Mouse (Mus musculus) gastrocnemius, adult 8-10 months (tissue): Measurements from ENCODE around the gene 2310061N02Rik. TPM values are rescaled to one million over a fixed set of nuclear protein-coding genes. Genes with fewer than 3 reads are reported as not detected.
"Not testable (repeated sequence)": the region's sequence is repeated elsewhere in the genome, so short reads cannot be mapped to it uniquely, and the experiment has no call there.

Source experiments
- DNase-seq, 2 experiments: peaks; one replicate each; pipeline ENCODE4 v3.0.0; 2022; ENCODE audit warnings: low spot score in 2 of 2
- total RNA-seq, 4 experiments: library from RNA; stranded (reverse); gene quantifications; 2 replicates each; pipeline ENCODE4 v1.2.4; 2022

Gene 2310061N02Rik
- total RNA-seq: not detected

DNA sequence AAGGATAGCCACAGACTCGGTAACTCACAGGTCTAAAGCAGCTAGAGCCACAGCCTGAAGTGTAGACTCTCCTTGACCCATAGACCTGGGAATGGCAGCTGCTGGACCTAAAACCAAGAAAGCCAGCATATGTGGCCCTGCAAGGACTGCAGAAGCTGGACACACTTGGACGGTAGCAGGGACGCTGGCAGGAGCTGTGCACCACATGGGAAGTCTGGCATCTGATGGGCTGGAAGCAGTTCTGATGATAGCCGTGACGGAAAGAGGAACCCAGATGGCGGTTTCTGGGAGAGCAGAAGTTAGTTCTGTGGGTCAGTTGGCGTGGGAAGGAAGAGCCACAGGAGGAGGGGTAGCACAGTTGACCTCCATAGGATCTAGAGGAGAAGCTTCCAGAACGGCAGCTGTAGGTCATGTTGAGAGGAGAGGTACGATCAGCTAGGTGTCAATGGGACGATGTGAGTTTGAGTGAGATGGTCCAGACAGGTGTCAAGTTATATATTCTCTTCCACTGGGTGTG lies at the start of gene 2310061N02Rik:
Gene 2310061N02Rik (minus strand): TSS at position 467 of the 517 bp plus-strand sequence.
- peak in 1 of 2 experiments; percentile 9 for DNase-seq

DNA sequence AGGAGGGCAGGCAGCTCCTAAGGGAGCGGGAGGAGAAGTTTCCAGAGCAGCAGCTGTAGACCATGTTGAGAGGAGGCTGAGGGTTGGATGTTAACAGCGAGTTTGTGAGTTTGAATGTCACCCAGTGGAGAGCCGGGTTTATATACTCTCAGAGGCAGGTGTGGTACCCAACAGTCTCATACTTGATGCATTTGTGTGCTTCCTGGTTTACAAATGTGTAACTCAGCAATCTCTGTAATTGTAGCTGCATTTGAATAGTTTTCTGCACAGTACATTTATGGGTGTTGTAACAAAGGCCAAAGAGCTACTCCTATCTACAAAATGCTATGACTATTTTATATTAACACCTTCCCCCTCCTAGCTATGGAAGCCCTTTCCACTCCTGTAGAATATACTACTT lies 43.8 kb upstream of the 2310061N02Rik start, which contains the start of gene Krtap13:
Gene Krtap13 (minus strand): TSS at position 101 of the 400 bp plus-strand sequence.
- not testable (repeated sequence) for DNase-seq

DNA sequence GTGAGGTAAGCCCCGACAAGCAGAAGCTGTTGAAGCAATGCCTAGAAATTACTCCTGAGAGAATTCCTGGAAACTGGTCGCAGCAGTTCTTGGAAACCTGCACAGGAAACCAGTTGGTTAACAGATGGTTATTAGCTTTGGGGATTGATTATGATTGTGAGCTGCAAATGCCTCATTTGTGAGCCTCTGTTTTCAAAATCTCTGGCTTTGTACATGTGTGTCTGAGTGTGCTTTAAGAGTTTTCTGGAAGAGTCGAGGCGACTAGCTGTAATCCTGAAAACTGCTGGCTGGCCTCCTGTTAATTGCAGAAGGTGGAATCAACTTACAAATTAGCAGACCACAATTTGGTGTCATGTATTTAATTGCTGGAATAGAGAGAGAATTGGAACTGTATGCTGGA lies 40.2 kb upstream of the 2310061N02Rik start:
- no peak for DNase-seq

DNA sequence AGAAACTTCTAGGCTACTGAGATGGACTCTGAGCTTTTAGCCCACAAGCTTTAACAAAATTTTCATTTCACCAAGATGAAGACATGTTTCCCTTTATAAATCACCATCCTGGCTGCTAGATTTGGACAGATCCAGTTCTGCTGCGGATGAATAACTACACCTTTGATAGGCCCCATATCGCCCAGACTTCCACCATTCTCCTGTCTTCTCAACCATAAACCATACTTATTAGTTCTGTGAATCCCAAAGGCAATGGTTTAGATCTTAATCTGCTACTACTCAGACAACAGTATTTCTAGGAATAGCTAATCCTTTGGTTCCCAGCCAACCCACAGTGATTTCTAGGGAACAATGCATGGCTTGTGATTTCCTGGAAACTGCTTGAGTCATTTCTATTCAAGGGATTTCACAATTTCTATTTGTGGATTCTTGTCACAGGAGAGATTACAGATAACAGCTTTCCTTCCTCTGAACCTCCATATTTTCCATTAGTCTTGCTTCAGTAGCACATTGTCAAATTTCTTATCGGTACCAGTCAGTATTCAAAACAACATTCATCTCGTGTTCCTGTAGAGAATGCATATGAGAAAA lies 37.1 kb upstream of the 2310061N02Rik start:
- DNase-seq: no peak

DNA sequence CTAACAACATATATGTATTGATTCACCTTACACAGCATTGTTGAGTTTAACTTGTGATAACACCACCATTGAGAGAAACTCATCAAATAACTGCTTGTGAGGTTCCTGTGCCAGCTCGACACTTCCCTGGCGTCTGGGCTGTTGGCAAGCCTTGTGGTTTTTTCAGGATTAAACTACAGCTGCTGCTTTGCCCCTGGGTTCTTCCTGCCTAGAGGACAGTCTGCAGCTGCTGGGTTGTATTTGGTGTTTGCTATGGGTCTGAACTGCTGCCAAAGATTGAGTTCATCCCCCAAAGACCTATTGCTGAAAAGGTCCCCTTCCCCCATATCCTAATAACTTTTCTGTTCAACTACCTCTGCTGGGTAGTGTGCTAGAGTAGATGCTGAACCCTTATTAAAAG lies 27.6 kb upstream of the 2310061N02Rik start:
- no peak for DNase-seq

DNA sequence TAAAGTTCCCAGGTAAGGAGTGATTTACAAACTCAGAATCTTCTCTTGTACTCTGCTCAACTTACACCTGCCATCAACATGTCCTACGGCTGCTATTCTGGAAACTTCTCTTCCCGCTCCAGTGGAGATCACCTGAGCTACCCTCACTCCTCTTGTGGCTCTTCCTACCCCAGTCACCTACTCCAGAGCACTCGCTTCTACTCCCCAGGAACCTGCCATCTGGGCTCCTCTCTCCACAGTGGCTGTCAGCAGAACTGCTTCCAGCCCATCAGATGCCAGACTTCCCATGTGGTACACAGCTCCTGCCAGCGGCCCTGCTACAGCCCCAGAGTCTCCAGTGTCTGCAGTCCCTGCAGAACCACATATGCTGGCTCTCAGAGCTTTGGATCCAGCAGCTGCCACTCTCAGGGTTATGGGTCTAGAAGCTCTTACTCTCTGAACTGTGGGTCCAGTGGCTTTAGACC lies 21.1 kb upstream of the 2310061N02Rik start, which contains the start of gene Krtap13-1:
Gene Krtap13-1 (plus strand): TSS at position 51 of the 464 bp plus-strand sequence.
- peak in 1 of 2 experiments; percentile 18 for DNase-seq

DNA sequence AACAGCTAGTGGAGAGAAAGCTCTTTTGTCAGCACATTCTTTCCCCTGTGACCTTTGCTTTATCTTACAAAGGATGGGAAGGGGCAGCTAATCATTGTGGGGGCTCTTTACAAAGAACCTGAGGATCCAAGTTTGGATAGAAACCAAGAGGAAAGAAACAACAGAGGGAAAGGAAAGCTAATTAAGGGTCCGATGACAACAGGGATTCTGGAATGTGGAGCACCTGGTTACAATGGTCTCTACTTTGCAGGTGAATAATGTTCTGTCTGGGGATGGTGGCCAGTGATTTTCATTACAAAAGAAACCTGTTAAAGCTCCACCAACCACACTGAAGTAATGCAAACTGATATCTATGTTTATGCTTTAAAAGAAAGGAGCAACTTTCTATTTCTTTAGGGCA lies 12.3 kb upstream of the 2310061N02Rik start:
- no peak for DNase-seq

DNA sequence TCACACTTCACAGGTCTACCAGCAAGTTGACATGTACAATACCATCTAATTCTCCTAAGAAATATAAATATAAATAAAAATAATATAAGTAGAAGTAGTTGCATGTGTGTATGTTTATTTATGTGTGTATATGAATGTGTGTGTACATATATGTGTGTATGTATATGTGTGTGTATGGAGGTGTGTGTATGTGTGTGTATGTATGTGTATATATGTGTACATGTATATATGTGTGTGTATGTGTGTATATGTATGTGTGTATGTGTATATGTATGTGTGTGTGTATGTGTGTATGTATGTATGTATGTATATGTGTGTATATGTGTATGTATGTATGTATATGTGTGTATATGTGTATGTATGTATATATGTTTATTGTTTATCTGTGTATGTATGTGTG lies 8.8 kb upstream of the 2310061N02Rik start:
- DNase-seq: no peak

DNA sequence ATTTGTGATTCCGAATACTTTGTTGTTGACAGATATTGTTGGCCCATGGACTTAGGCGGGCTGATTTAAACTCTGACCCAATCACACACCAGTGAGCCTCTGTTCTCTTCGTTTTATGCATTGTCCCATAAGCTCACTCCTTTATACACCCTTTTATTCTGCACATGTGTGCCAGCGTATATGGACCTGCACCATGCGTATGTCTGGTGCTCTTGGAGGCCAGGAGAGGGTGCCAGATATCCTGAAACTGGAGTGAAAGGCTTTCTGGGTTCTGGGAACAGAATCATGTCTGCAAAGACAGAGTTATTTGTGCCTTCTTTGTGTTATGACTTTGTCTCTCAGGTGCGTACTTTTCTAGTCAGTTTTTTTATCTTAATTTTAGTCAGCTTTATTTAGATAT lies 3.5 kb upstream of the 2310061N02Rik start:
- DNase-seq: no peak

DNA sequence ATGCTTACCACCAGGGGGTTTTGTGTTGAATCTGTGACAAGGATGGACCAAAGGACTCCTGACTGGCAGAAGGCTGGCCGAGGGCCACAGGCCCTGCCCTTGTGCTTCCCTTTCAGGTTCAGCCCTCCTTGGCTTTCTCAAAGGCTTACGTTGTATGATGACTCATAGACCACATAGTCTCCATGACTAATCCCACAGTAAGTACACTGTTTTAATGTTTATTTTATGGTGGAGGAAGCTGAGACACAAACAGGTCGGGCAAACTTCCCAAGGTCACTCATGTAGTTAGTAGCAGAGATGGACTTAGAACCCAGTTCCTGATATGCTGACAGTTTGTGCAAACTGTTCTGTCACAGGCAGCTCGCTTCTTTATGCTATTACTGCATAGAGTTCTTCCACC lies 3.0 kb upstream of the 2310061N02Rik start:
- no peak for DNase-seq

DNA sequence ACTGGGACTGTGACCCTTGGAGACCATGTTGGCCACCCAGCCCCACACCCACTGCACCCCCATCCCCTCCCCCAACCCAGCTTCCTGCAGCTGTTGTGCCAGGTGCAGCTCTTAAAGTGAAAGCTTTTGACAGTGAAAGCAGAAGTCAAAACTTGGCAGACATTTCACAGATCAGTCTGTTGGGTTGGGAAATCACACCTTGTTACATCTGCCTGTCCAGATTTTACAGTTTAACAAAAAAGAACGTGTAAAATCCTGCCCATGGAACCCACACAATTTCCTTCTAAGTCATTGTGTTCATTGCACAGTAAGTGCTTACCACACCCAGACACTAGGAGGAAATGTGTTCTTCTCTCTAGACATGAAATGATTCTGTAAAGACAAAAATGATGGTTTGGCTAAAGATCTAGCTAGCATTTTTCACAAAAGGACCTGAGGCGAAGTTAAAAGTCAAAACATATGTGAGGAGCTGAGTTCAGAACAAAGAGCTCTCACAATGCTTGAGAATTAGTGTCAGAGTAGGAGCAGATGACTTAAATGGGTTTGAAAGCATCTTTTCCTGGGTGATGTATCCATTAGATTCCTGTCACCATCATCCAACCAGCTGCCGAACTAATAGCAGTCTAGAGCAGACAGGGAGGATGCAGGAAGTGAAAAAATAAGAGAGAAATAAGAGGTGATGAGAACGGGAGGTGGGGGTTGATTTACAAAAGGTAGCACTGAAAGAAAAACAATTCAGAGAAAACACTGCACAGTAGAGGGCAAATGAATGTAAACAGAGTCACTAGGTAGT lies 6.5 kb downstream of the 2310061N02Rik start:
- no peak for DNase-seq

DNA sequence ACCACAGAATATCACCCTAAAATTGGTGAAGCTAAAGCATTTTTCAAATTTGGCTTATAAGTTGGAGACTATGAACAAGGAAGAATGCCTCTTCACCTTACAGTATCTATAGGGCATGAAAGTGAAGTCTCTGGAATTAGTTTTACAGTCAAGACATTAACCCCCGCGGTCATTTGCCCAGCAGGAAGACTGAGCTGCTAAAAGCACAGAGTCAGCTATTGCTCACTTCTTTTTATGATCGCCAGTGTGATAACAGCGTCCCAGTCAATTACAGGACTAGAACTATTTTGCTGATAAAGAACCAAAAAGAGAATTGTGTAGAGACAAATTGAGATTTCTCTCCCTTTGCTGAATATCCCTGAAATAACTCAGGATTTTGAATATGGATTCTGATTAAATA lies 11.5 kb downstream of the 2310061N02Rik start:
- DNase-seq: no peak

DNA sequence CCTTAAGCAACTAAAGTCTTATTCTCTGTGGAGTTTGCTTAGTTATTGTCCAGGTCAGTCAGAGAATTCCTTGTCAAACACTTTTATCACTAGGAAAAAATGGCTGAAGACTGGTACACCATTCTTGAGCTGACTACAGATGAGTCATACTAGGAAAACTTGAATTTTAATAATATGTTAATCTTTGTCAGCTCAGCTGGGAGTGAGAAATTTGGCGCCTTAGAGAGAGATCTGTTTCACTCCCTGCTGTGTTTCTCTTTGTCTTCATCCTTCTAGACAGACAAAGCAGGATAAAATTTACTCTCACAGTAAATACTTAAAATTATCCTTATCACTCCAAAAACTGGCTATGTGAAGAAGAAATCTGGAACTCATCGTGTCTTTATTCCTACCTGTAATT lies 26.5 kb downstream of the 2310061N02Rik start:
- no peak for DNase-seq

DNA sequence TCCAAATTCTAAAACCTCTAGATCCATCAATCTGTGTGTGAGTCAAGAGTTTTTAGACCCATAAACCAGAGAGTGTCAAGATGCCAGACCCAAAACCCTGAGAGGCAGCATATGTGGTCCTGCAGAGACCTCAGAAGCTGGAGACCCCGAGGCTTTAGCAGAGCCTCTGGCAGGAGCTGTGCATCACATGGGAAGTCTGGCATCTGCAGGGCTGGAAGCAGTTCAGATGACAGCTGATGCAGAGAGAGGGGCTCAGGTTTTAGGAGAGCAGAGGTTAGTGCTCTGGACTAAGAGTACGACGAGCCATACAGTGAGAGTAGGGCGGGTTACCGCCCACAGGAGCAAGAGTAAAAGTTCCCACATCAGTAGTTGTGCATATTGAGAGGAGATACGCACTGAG lies 28.7 kb downstream of the 2310061N02Rik start:
- DNase-seq: no peak

DNA sequence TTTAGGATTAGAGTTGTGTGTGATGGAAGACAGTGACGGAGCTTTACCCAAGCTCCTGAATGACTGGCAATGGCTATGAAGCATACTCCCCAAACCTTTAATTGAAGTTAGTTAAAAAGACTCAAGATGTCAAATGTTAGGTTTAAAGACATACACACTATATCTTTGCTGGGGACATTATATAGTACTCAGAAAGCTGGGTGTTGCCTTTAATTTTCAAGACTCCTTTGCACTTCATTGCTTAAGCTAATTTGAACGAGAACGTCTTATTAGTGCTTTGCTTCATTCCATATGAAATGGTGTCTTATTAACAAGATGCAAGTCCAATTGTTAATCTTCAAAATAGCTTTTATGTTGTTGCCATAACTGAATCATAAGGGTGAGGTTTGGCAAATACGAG lies 36.2 kb downstream of the 2310061N02Rik start, which contains the start of gene Krtap27-1:
Gene Krtap27-1 (minus strand): TSS at position 101 of the 400 bp plus-strand sequence.
- no peak for DNase-seq

DNA sequence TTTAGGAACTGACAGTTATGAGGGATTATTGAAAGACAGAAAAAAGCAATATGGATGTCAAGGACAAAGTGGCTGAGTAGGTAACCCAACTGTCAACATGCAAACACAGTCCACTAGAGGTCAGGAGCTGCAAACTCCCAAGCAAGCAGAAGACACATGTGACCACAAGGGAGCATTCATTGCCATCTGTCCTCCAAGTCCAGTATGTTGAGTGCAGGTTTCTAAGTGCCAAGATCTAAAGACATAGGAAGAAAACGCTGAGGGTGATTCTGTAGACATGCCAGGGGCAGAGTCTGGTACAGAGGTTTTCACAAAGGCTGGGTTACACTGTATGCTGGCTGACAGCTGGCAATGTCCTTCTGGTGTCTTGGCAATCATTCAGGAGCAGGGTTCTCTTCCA lies 50.3 kb downstream of the 2310061N02Rik start:
- no peak for DNase-seq

Other genes starting within 250 kb of the 2310061N02Rik start
- gene Cldn17, start 201.0 kb downstream of the 2310061N02Rik start, total RNA-seq: not detected
- not detected for gene Cldn8, start 144.8 kb downstream of the 2310061N02Rik start, total RNA-seq
- gene Krtap24-1, start 95.7 kb downstream of the 2310061N02Rik start, total RNA-seq: not detected
- under 1 TPM in 3 of 4 experiments, not detected in 1; 0.35 to 0.75 (median 0.58) TPM for gene 2310079G19Rik, start 80.3 kb downstream of the 2310061N02Rik start, total RNA-seq
- not detected for gene Krtap26-1, start 60.2 kb downstream of the 2310061N02Rik start, total RNA-seq
- gene Krtap27-1, start 36.3 kb downstream of the 2310061N02Rik start, total RNA-seq: not detected
- not detected for gene Krtap13-1, start 20.9 kb upstream of the 2310061N02Rik start, total RNA-seq
- not detected for gene Krtap13, start 43.7 kb upstream of the 2310061N02Rik start, total RNA-seq
- gene 2310034C09Rik, start 50.9 kb upstream of the 2310061N02Rik start, total RNA-seq: not detected
- gene 2310057N15Rik, start 66.2 kb upstream of the 2310061N02Rik start, total RNA-seq: not detected
- not detected for gene Gm5965, start 69.9 kb upstream of the 2310061N02Rik start, total RNA-seq
- not detected for gene Gm20741, start 104.3 kb upstream of the 2310061N02Rik start, total RNA-seq
- gene Krtap15, start 112.3 kb upstream of the 2310061N02Rik start, total RNA-seq: not detected
- not detected for gene Krtap14, start 118.2 kb upstream of the 2310061N02Rik start, total RNA-seq
- not detected for gene Krtap19-1, start 161.4 kb upstream of the 2310061N02Rik start, total RNA-seq
- gene Krtap19-2, start 166.3 kb upstream of the 2310061N02Rik start, total RNA-seq: not detected
- not detected for gene Krtap19-3, start 170.1 kb upstream of the 2310061N02Rik start, total RNA-seq
- gene Krtap19-4, start 177.1 kb upstream of the 2310061N02Rik start, total RNA-seq: not detected
- gene Krtap19-5, start 188.5 kb upstream of the 2310061N02Rik start, total RNA-seq: not detected
- gene Krtap19-9b, start 224.3 kb upstream of the 2310061N02Rik start, total RNA-seq: not detected